Mouse (Mus musculus): ENCODE results near the gene Nkx1-1. TPM values are rescaled to one million over a fixed set of nuclear protein-coding genes. Genes with fewer than 3 reads are reported as not detected.

Nkx1-1 gene
- polyA plus RNA-seq, 1 experiment from 2014 or later = not detected

GRCm38 (mm10) chr5:33435941-33436340 lies 2.2 kb upstream of the Nkx1-1 start:
- 2% methylated on average over 4 of the region's 4 CpGs for WGBS
- Histone ChIP-seq H3K4me1 (peaks cover 44% of the 10 kb centered on the region), H3K9me3 (no peaks in the 10 kb centered on the region), H3K27me3 (replicated peaks) (peaks cover 97% of the 10 kb centered on the region), H3K27ac (no peak overlapping the region), H3K9ac (no peak overlapping the region), H3K36me3 (replicated peaks) (no peaks in the 10 kb centered on the region), H3K4me3 (no peak overlapping the region), H3K4me2 (no peak overlapping the region)
- no peak for ATAC-seq (replicated peaks)

GRCm38 (mm10) chr5:33435151-33435550 lies 1.4 kb upstream of the Nkx1-1 start:
- ATAC-seq (replicated peaks) = no peak
- under 1% methylated on average over 26 of the region's 26 CpGs for WGBS
- no peak overlapping the region for H3K4me2 ChIP-seq

GRCm38 (mm10) chr5:33434141-33434780 lies 485 bp upstream of the Nkx1-1 start:
- no peak overlapping the region for H3K9ac ChIP-seq
- H3K27me3 ChIP-seq (replicated peaks) = peaks cover 95% of the 10 kb centered on the region
- no peak for ATAC-seq (replicated peaks)
- H3K27ac ChIP-seq = no peak overlapping the region
- H3K9me3 ChIP-seq = no peaks in the 10 kb centered on the region
- H3K4me2 ChIP-seq = peak overlapping the region; percentile 45
- peaks cover 51% of the 10 kb centered on the region for H3K4me1 ChIP-seq
- H3K4me3 ChIP-seq = peak overlapping the region; percentile 23
- under 1% methylated on average over 58 of the region's 60 CpGs for WGBS
- H3K36me3 ChIP-seq (replicated peaks) = no peaks in the 10 kb centered on the region

More at GRCm38 (mm10) chr5:33435151-33435550, 1.4 kb upstream of the Nkx1-1 start:
- H3K36me3 ChIP-seq (replicated peaks) = no peaks in the 10 kb centered on the region
- no peak overlapping the region for H3K4me3 ChIP-seq
- no peak overlapping the region for H3K9ac ChIP-seq
- H3K9me3 ChIP-seq = no peaks in the 10 kb centered on the region
- peaks cover 95% of the 10 kb centered on the region for H3K27me3 ChIP-seq (replicated peaks)
- no peak overlapping the region for H3K27ac ChIP-seq
- peaks cover 51% of the 10 kb centered on the region for H3K4me1 ChIP-seq

GRCm38 (mm10) chr5:33432057-33432935 lies 1.5 kb downstream of the Nkx1-1 start:
- no peak for ATAC-seq (replicated peaks)
- no peak overlapping the region for H3K27ac ChIP-seq
- H3K36me3 ChIP-seq (replicated peaks) = no peaks in the 10 kb centered on the region
- under 1% methylated on average over 39 of the region's 39 CpGs for WGBS
- peaks cover 47% of the 10 kb centered on the region for H3K4me1 ChIP-seq
- H3K27me3 ChIP-seq (replicated peaks) = peaks cover 94% of the 10 kb centered on the region
- H3K9me3 ChIP-seq = no peaks in the 10 kb centered on the region
- no peak overlapping the region for H3K4me3 ChIP-seq
- no peak overlapping the region for H3K9ac ChIP-seq
- H3K4me2 ChIP-seq = no peak overlapping the region

- H3K27me3 ChIP-seq (replicated peaks) = peaks cover 93% of the 10 kb centered on the region
- H3K4me2 ChIP-seq = peak overlapping the region; percentile 36
- peaks cover 47% of the 10 kb centered on the region for H3K4me1 ChIP-seq
- ATAC-seq (replicated peaks) = no peak
- H3K36me3 ChIP-seq (replicated peaks) = no peaks in the 10 kb centered on the region
- no peak overlapping the region for H3K27ac ChIP-seq
- WGBS = under 1% methylated on average over 77 of the region's 77 CpGs
- peak overlapping the region; percentile 14 for H3K4me3 ChIP-seq
- H3K9ac ChIP-seq = no peak overlapping the region
- no peaks in the 10 kb centered on the region for H3K9me3 ChIP-seq
Measured at GRCm38 (mm10) chr5:33431173-33432005, 2.4 kb downstream of the Nkx1-1 start.

GRCm38 (mm10) chr5:33430511-33431172 lies 3.1 kb downstream of the Nkx1-1 start:
- H3K4me1 ChIP-seq = peaks cover 47% of the 10 kb centered on the region
- no peaks in the 10 kb centered on the region for H3K9me3 ChIP-seq
- H3K36me3 ChIP-seq (replicated peaks) = no peaks in the 10 kb centered on the region
- H3K9ac ChIP-seq = no peak overlapping the region
- no peak overlapping the region for H3K27ac ChIP-seq
- H3K4me3 ChIP-seq = peak overlapping the region; percentile 14
- peaks cover 90% of the 10 kb centered on the region for H3K27me3 ChIP-seq (replicated peaks)
- ATAC-seq (replicated peaks) = no peak
- 1% methylated on average over 64 of the region's 64 CpGs for WGBS
- peak overlapping the region; percentile 36 for H3K4me2 ChIP-seq

- no peak for ATAC-seq (replicated peaks)
- Histone ChIP-seq H3K9me3 (no peaks in the 10 kb centered on the region), H3K9ac (no peak overlapping the region), H3K27ac (no peak overlapping the region), H3K27me3 (replicated peaks) (peaks cover 85% of the 10 kb centered on the region), H3K4me3 (no peak overlapping the region), H3K4me1 (peaks cover 43% of the 10 kb centered on the region), H3K36me3 (replicated peaks) (no peaks in the 10 kb centered on the region), H3K4me2 (no peak overlapping the region)
- WGBS = under 1% methylated on average over 16 of the region's 16 CpGs
Measured at GRCm38 (mm10) chr5:33430106-33430505, 3.7 kb downstream of the Nkx1-1 start.

GRCm38 (mm10) chr5:33427461-33427860 lies 6.3 kb downstream of the Nkx1-1 start:
- H3K9ac ChIP-seq = no peak overlapping the region
- peaks cover 22% of the 10 kb centered on the region for H3K4me1 ChIP-seq
- H3K4me3 ChIP-seq = no peak overlapping the region
- H3K27ac ChIP-seq = no peak overlapping the region
- no peaks in the 10 kb centered on the region for H3K9me3 ChIP-seq
- H3K27me3 ChIP-seq (replicated peaks) = peaks cover 59% of the 10 kb centered on the region
- no peak for ATAC-seq (replicated peaks)
- H3K36me3 ChIP-seq (replicated peaks) = no peaks in the 10 kb centered on the region
- H3K4me2 ChIP-seq = no peak overlapping the region

GRCm38 (mm10) chr5:33420313-33420712 lies 13.5 kb downstream of the Nkx1-1 start:
- no peaks in the 10 kb centered on the region for H3K9me3 ChIP-seq
- 0 out of 2 replicates have a peak, but pooled peaks cover 8% of the 10 kb centered on the region for H3K36me3 ChIP-seq (replicated peaks)
- no peak for ATAC-seq (replicated peaks)
- no peak overlapping the region for H3K4me3 ChIP-seq
- H3K4me1 ChIP-seq = no peaks in the 10 kb centered on the region
- no peak overlapping the region for H3K27ac ChIP-seq
- 78% methylated on average over 3 of the region's 3 CpGs for WGBS
- H3K9ac ChIP-seq = no peak overlapping the region
- no peak overlapping the region for H3K4me2 ChIP-seq
- no peaks in the 10 kb centered on the region for H3K27me3 ChIP-seq (replicated peaks)

- Histone ChIP-seq H3K4me1 (peaks cover 8% of the 10 kb centered on the region; the same call in 1 of the 2 replicates), H3K9ac (no peak overlapping the region), H3K27ac (no peak overlapping the region), H3K27me3 (replicated peaks) (no peaks in the 10 kb centered on the region; the same call in 1 of the 2 replicates), H3K36me3 (replicated peaks) (no peaks in the 10 kb centered on the region), H3K4me2 (no peak overlapping the region), H3K4me3 (no peak overlapping the region), H3K9me3 (no peaks in the 10 kb centered on the region)
- ATAC-seq (replicated peaks) = no peak
- WGBS = 43% methylated on average over 12 of the region's 12 CpGs
Measured at GRCm38 (mm10) chr5:33400819-33401218, 33.0 kb downstream of the Nkx1-1 start.

- Histone ChIP-seq H3K27me3 (replicated peaks) (no peaks in the 10 kb centered on the region), H3K9me3 (no peaks in the 10 kb centered on the region), H3K4me2 (no peak overlapping the region), H3K36me3 (replicated peaks) (peaks cover 6% of the 10 kb centered on the region), H3K9ac (no peak overlapping the region), H3K27ac (no peak overlapping the region), H3K4me3 (no peak overlapping the region), H3K4me1 (peaks cover 3% of the 10 kb centered on the region; the same call in 1 of the 2 replicates)
- WGBS = 77% methylated on average over 7 of the region's 7 CpGs
- no peak for ATAC-seq (replicated peaks)
Measured at GRCm38 (mm10) chr5:33396828-33397227, 36.9 kb downstream of the Nkx1-1 start.
